Mouse (Mus musculus) yolk sac, embryonic 10.5 days (tissue): Measurements from ENCODE around the gene Vangl1.
"Not testable (repeated sequence)": the region's sequence is repeated elsewhere in the genome, so short reads cannot be mapped to it uniquely, and the experiment has no call there.

ENCODE experiments used
- DNase-seq: peaks from one replicate; pipeline ENCODE4 v3.0.0-alpha.2; 2017; ENCODE audit warnings: low spot score

Gene Vangl1

DNA sequence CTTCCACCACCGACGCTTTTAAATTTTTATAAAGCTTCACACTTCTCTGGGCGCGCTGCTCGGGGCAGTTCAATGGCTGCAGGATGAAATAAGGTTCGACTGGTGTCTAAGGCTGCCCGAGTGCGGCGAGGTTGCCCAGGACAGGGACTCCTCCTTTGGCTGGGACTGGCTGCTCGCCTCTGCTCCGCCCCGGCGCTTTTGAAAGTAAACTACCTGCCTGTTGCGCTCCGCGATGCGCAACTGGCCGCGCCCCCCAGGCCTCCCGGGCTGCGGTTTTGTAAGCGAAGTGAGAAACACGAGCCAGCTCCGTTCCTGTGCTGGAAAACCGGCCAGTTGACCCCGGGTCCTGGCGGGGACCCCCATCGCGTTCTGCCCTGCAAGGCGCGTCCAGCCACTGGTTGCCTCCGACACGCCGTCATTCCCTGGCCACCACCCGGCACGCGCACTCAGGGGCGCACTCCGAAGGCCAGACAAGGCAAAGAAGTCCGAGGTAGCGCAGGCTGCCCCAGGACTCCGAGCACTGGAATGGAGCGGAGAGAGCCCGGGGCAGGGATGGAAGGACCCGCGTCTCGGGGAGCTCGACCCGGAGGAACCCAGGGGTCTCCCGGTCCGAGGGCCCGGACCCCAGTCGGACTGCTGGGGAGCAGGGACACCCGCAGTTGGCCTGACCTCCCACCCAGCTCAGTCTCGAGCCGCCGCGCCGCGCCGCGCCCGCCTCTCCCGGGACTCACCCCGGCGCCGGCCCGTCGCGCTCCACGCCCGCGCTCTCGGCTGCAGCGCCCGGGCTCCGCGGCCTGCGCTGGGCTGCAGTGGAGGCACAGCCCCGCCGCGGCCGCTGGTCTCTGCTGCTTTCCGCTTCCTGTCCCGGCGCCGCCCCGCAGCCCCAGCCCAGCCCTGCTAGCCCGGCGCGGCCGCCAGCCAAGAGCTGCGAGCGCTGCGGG, at the start of gene Vangl1:
Vangl1 (minus strand) TSS at position 913 of the 941 bp plus-strand sequence.
- DNase-seq, result peak; percentile 83

GRCm38 (mm10) chr3:102253554-102253953, 49.1 kb upstream of the Vangl1 start:
- no peak for DNase-seq

- DNase-seq, result no peak
These were observed 48.4 kb upstream of the Vangl1 start for GRCm38 (mm10) chr3:102252927-102253326.

DNA sequence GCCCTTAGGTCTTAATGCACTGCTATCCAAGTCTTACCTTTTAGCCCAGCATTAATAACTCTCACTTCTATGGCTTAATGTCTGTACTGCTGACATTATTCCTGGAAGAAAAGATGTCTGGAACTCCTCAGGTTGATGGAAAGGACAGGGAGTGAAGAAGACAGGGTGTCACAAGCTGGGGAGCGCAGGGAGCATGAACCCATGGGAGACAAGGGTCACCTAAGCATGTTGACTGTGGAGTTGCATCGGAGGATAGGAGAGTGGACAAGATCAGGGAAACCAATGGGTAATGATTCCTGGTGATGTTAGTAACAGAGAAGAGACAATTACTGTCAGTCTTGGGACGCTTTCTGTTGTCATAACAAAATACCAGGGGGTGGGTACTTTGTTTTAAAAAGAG, 46.4 kb upstream of the Vangl1 start:
- DNase-seq, result no peak

DNA sequence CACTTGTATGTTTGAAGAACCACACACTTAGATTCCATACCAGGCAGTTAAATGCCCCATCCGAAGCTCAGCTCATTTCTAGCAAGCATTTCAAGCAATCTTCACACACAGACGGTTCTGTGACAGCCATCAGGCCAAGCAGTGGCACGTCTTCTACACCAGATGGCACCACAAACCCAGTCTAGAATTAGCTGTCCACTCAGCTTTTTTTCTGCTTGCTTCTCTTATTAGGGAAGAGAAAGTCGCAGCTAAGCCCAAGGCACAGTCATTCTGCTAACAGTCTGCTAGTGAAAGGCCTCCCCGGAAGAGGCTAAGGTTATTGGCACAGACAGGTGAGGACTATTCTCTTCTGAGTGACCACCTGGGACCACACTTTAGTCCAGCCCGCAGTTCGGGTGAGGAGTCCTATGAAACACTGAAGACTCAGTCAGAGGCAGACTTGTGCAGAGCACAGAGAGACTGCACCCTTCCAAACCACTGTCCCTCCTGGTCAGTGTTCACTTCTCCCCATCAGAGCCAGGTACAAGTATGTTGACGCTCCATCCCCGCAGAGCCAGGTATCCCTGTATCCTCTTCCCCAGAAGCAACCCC, 45.0 kb upstream of the Vangl1 start:
- DNase-seq, result peak; percentile 32

- DNase-seq, result no peak
These were observed 40.1 kb upstream of the Vangl1 start for GRCm38 (mm10) chr3:102244601-102245000.

GRCm38 (mm10) chr3:102242854-102243253, 38.4 kb upstream of the Vangl1 start:
- no peak for DNase-seq

DNA sequence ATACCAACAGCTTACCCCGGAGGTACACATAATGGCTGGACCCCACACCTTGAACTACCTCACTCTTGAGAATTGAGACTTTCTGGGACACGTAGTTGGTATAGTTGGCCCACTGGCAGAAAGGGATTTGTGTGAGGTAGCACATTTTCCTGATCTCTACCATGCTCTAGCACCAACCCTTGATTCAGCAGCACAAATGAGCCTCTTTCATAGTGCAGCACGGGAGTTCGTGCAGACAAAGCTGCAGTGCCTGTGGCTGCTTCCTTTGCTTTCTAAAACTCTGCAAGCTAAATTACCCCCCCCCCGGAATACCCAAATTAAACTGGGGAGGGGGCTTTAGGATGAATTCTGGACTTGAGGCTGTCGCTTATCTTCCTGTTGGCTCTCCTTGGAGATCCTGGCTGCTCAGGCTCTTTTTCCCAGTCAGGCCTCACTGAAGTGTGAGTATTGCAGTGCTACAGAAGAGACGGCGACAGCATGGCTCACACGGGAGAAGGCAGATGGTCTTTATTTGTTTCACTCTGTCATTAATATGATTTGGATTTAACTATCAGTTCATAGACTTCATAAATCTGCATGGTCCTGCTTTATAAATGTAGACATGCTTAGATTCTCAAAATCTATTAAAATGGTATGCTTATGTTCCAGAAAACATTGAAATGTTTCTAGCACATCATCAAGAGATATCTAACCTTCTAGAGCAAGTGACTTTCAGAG, 27.1 kb upstream of the Vangl1 start:
- DNase-seq, result no peak

- no peak for DNase-seq
These were observed 18.3 kb upstream of the Vangl1 start for GRCm38 (mm10) chr3:102222756-102223155.

- DNase-seq, result no peak
These were observed 13.8 kb upstream of the Vangl1 start for GRCm38 (mm10) chr3:102218301-102218700.

DNA sequence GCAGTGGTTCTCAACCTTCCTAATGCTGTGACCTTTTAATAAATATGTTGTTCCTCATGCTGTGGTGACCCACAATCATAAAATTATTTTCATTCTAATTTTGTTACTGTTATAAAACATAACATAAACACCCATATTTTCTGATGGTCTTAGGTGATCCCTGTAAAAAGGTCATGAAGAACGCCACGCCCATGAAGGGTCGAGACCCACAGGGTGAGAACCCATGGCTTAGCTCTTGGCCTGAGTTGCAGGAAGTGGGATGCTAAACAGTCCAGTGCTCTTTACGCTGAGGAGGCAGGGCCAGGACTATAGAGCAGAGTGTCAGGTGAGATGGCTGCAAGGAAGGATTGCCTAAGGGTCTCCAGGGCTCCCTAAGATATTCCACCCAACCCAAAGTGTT, 10.2 kb upstream of the Vangl1 start:
- DNase-seq, result no peak

DNA sequence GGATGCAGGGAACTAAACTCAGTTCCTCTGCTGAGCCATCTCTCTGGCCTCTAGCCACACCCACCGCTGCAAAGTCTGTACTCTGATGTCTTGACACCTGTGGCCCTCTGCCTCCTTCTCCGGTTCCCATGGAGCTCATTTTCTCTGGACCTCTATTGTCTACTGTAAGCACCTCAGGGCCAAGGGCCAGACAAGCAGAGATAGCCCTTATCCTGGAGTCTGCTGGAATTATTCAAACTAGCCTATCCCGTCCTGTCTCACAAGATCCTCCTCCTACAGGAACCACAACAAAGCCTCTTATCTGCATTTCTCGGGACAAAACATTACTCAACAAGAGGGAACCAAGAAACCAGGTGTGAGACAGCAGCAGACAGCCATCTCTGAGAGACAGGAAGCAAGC, 9.8 kb upstream of the Vangl1 start:
- no peak for DNase-seq

GRCm38 (mm10) chr3:102212896-102213295, 8.4 kb upstream of the Vangl1 start:
- no peak for DNase-seq

DNA sequence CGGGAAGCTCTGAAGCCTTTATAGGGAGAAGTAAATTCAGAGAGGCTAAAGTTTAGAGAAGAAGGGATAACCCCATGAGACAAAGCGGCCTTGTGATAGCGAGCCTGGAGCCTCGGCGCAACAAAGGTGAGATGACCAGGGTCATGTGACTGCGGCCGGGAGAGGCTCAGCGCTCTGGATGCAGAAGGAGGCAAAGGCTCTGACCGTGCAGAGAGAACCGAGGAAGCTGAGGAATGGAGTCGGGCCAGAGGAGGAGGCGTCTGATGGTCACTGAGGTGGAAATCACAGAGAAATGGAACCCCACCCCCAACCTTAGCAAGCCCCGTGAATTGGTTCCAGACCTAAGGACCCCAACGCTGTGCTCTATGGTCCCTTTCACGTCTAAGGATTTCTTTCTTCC, 7.8 kb upstream of the Vangl1 start:
- DNase-seq, result no peak

DNA sequence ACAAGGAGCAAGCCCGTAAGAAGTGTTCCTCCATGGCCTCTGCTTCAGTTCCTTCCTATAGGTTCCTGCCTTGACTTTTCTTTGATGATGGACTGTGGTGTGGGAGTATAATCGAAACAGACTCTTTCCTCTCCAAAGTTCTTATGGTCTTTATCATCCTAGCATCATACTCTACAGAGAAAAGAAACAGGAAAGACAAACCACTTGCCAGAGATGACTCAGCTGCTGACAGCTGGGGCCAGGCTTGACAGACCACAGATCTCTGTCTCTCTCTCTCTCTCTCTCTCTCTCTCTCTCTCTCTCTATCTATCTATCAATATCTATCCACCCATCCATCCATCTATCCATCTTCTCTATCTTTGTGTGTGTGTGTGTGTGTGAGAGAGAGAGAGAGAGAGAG, 6.8 kb upstream of the Vangl1 start:
- DNase-seq, result no peak

GRCm38 (mm10) chr3:102210775-102211174, 6.3 kb upstream of the Vangl1 start:
- DNase-seq, result no peak

- no peak for DNase-seq
These were observed 4.4 kb upstream of the Vangl1 start for GRCm38 (mm10) chr3:102208861-102209260.

DNA sequence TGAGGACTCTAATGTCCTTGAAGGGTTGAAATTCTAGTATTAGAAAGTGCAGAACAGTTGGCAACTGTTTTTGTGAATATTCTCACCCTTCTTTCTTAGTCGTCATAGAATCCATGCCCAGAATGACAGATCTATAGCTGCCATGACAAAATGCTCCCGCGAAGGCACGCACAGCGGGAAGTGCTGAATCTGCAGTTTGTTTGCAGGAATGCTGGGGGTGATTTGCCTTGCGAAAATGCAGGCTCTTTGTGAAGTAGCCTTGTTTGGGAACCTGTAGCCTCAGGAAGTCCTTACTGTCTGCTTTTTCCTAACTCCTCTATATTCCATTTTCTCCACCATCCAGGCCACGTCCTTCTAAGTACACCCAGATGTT, 951 bp upstream of the Vangl1 start:
- DNase-seq, result no peak

DNA sequence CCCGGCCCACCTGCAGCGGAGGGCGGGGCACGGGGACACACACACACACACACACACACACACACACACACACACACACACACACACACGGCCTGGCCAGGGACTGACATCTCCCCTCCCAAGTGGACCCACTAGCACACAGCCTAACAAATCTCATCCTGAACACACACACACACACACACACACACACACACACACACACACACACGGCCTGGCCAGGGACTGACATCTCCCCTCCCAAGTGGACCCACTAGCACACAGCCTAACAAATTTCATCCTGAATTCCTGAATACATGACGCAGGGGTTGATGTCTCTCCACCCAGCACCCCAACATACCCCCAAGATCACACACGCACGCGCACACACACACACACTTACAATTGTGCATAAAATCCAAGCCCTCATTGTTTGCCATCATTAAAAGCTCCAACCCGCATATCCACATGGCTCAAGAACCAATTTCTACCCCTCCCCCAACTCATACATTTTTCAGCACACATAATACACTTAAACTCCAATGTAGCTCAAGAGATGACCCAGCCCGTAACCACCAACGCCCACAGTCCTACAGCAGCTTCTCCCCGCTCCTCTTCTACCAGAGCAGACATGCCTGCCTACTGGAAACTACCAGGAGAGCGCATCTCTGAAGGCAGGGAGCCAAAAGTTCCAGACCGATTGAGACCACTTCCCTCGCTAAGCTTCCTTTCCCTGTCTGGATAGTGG, 403 bp upstream of the Vangl1 start:
- DNase-seq, result not testable (repeated sequence)

DNA sequence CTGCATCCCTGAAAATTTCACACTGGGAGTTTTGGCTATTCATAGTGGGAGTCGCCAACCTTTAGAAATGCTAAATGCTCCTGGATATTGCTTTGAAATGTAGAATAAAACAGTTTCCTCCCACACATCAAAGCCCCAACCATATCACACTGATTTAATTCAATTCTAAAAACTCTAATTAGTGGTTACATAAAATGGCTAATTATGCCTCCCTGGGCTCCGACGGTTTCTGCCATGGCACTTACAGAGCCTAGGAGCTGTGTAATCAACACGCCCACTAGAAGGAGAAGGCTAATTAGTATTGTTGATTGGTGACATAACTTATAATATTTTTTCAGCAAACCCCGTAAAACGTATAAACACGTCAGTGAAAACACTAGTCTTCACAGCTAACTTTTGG, 1.4 kb downstream of the Vangl1 start:
- no peak for DNase-seq

DNA sequence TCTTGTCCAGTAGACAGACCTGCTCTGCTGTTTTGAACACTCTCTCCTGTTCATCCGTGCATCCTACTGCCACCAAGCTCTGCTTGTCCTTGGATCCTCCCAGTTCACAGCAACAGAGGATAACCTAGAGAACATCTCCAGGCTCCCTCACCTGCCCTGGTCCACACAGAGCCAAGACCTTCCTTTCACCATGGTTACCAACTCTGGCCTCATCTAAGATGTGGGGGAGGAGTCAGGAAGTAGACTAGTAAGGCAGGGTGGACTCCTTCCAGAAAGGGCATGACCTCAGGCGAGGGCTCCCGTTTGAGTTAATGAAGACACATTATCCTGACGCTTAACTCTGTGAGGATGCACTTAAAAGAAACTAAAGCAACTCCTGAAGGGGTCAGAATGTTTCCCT, 4.5 kb downstream of the Vangl1 start:
- DNase-seq, result no peak

GRCm38 (mm10) chr3:102199226-102199625, 5.3 kb downstream of the Vangl1 start:
- no peak for DNase-seq
